Mouse (Mus musculus) brain, embryonic 14.5 days (tissue): ENCODE results near the gene Prkcz.
A peak's percentile ranks its signal among the peaks of the same experiment; 100 is the strongest.

Experiments
- CTCF ChIP-seq: fragments of 200-500 bp; IDR thresholded peaks from 2 replicates; pipeline ENCODE4 v1.5.1; 2012; ENCODE audit warnings: inconsistent platforms, mild to moderate bottlenecking, moderate library complexity, borderline replicate concordance; ENCODE audit not compliant: insufficient read depth, insufficient read length; ENCODE audit errors: extremely low read depth
- POLR2A ChIP-seq: fragments of 200-500 bp; IDR thresholded peaks from 2 replicates; pipeline ENCODE4 v1.6.1; 2012; ENCODE audit warnings: mild to moderate bottlenecking, inconsistent platforms, borderline replicate concordance; ENCODE audit not compliant: poor library complexity, insufficient read depth, insufficient read length, severe bottlenecking; ENCODE audit errors: extremely low read depth

DNA sequence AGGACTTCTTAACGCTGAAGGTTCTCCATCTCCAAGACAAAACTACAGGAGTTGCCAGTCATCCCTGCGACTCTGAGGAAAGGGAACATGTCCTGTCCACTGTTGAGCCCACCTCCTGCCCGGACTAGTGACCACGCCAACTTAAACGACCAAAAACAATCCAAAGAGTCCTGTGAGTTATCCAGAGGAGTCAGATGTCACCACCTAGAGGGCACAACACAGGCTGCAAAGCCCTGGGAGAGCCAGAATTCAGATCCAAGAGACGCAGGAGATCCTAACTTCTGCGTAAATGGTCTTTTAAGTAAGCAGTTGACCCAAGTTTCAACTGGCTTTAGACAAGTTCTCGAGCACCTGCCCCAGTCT, 47.5 kb upstream of the Prkcz start:
- peak; percentile 27; the same call in 1 of the 2 replicates for TF ChIP-seq CTCF
- TF ChIP-seq POLR2A = no peak
